Mouse (Mus musculus) NIH3T3 (cell line): ENCODE data around the gene Lalba.
"Not testable (repeated sequence)": the region's sequence is repeated elsewhere in the genome, so short reads cannot be mapped to it uniquely, and the experiment has no call there.

Source experiments
- DNase-seq: peaks from one replicate; pipeline ENCODE4 v3.0.0-alpha.2; 2012; ENCODE audit warnings: low read depth

Lalba gene

DNA sequence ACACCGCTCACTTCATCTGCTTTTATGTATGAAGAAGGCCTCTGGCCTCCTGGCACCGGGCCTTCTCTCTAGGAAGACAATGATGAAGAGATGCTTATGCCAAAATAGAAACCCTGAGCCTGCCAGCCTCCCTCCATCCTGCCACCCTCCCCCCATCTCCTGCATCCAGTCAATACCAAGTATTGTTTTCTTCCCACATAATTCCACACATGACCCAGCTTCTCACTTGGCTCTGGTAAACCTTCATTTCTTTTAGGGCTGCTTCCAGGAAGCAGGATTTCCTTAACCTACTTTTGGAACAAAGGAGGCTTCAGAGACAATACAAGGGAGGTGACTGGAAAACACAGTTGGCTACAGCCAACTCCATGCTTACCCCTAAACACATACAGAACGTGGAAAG is at the start of gene Lalba:
TSS of gene Lalba (minus strand) at position 21 of the 400 bp plus-strand sequence.
- DNase-seq: no peak

GRCm38 (mm10) chr15:98532281-98532680 is 49.8 kb upstream of the Lalba start:
- peak; percentile 85 for DNase-seq

- DNase-seq: peak; percentile 60
Measured at GRCm38 (mm10) chr15:98528066-98528563, 45.6 kb upstream of the Lalba start.

DNA sequence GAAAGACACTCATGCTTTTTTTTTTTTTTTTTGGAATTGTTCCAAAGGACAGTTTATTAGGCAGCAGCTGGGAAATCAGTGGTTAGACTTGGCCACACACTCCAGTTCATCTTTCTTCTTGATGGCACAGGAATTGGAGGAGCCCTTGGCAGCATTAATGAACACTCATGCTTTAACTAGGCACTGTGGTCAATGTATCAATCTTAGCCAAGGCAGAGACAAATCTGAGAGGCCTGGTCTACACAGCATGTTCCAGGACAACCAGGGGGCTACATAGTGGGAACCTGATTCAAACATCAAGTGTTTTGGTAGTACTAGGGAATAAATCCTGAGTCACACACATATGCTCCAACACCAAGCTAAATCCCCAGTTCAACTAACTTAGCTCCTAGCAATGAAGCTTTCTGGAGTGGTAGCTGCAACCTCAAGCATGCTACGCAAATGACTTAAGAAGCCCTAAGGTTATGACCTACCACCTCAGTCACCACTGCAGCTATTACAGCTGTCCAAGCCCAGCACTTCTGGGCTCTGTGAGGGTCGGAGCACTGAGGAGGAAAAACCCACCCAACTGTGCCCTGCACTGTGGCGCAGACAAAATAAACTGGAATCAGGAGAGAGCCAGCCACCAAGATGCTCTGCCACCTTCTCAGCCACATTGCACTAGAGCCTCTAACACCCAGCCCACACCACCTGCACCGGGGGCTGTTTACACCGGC is 44.7 kb upstream of the Lalba start:
- DNase-seq: peak; percentile 67

DNA sequence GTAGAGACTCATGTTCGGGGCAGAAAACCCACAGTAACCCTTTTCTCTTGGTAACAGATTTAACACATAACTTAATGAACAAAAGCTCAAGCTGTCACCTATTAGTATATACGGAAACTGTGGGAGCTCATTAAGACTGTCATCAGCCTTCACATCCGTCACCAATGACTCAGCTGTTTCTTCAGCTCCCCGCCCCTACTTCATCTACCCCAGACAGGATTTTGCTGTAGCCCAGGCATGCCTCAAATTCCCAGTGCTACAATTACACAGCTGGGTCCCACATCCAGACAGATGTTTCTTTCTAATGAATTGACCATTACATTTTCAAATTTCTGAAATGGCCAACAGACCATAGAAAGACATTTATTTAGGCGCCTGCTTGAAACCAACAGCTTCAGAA is 43.5 kb upstream of the Lalba start:
- DNase-seq: peak; percentile 48

DNA sequence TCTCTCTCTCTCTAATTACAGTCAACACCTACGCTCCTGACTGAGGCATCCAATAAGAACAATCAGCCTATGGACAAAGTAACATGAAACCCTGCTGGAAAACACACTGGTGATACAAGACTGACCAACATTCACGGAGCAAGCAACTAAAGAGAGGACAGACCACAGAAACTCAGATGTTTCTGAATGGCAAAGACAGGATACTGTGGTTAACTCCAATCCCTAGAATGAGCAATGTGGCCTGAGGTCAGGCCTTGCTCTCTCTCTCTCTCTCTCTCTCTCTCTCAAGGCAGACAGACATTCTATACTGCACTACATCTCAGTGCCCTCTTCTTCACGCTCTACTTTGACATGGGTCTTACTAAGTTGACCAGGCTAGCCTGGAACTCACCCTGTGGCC is 38.7 kb upstream of the Lalba start:
- no peak for DNase-seq

GRCm38 (mm10) chr15:98517380-98518355 is 35.1 kb upstream of the Lalba start:
- DNase-seq: peak; percentile 74

DNA sequence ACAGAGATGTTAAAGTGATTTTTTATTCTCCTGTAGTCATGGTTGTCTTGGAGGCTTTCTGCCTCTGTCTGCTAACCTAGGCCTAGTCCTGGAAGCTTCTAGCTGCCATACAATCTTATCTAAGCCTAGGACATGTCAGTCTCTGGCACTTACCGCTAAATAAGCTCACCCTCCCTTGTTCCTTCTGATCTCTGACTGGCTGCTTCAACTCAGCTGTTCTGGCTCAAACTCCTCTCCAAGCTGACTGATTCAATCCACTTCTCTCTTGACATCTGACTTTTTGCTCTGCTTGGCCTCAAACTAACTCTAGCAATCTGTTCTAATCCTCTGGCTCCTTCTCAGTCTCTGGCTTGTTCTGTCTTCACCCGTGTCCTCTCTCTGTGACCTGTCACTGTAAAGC is 32.3 kb upstream of the Lalba start:
- DNase-seq: not testable (repeated sequence)

DNA sequence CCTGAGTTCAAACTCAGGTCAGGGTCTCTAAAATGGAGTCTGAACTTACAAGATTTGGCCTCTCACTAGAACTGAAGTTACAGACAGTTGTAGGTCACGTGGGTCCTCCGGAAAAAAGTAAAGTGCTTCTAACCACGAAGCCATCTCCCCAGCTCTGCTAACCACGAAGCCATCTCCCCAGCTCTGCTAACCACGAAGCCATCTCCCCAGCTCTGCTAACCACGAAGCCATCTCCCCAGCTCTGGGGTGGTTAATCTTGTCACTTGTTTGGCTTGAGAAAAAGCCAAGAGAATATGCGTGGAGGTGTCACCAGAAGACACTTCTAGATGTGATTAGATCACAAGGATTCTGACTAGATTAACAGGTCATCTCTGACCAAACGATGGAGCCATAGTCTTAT is 31.6 kb upstream of the Lalba start:
- no peak for DNase-seq

GRCm38 (mm10) chr15:98513676-98514075 is 31.2 kb upstream of the Lalba start:
- DNase-seq: peak; percentile 53

GRCm38 (mm10) chr15:98512799-98513321 is 30.3 kb upstream of the Lalba start:
- DNase-seq: peak; percentile 87

DNA sequence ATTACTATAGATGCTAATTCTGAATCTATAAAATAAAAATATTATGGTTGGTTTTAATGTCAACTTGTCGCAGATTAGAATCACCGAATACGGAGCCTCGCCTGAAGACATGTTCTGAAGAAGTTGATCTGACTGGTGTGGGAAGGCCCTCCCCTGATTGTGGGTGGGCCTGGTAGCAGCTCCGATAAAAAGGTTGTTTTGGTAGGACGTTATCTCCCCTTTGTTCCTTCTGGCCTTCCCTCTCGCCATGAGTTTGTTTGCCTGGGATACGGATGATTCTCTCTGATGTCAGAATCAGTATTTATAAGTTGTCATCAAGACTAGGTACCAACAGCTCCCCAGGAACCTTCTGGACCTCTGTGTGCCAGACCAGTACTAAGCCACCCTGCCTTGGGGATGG is 29.7 kb upstream of the Lalba start:
- DNase-seq: no peak

DNA sequence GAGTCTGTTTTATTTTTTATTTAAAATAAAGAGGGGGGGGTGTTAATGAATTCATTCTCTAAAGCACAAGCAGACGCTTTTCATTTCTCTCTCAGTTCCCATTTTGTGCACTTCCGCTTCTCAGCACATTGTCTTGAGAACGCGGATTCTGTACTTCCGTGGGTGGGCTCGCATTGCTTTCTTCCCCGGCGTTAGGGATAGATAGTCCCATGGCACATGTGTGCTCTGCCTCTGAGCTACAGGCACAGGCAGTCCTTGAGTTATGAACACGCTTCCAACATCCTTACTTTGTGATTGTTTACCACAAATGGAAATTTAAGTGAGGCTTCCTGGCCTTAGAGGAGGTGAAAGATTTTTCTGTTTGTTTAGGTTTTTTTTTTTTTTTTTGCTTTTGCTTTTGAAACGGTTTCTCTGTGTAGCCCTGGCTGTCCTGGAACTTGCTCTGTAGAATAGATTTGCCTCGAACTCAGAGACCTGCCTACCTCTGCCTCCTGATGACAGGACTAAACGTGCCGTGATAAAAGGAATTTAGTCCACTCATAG is 28.9 kb upstream of the Lalba start:
- no peak for DNase-seq

DNA sequence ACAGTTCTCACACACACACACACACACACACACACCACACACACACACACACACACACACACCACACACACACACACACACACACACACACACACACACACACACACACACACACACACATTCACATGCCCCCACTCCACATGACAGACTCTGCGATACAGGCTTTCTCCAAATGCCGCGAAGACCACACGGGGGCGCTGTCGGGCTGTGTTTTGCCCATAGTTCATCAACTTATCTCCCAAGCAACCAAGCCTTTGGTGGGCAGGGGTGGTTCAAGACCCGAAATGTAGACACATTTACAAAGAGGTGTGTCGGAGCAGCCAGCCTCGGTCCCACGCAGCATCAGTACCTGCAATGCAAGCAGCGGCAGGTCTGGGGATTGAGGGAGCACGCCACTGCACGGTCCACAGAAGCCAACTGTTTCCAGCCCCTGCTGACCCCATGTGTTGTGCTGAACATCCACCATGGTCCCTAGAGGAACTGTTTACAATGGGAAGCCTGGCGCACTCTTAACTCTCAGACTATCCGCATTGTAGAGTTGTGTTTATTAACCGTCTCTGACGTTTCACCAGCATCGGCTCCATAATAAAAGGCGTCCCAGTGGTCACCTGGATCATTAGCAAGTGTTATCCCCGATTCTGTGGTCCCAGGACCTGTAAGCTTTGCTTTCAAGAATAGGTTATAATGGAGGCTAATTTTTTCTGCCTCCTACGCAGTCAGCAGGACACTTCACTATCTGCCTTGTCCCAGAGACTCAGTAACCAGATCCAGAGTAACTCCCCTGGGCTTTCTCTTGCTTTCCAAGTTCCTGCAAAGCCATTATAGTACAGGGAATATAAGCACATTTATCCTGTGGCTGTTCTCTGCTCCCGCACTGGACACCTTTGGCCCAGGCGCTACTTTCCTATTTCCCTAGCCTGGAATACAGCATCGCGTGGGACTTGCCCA is 28.2 kb upstream of the Lalba start:
- peak; percentile 89 for DNase-seq

GRCm38 (mm10) chr15:98509387-98509786 is 26.9 kb upstream of the Lalba start:
- no peak for DNase-seq

- DNase-seq: no peak
Measured at GRCm38 (mm10) chr15:98507321-98507720, 24.8 kb upstream of the Lalba start.

DNA sequence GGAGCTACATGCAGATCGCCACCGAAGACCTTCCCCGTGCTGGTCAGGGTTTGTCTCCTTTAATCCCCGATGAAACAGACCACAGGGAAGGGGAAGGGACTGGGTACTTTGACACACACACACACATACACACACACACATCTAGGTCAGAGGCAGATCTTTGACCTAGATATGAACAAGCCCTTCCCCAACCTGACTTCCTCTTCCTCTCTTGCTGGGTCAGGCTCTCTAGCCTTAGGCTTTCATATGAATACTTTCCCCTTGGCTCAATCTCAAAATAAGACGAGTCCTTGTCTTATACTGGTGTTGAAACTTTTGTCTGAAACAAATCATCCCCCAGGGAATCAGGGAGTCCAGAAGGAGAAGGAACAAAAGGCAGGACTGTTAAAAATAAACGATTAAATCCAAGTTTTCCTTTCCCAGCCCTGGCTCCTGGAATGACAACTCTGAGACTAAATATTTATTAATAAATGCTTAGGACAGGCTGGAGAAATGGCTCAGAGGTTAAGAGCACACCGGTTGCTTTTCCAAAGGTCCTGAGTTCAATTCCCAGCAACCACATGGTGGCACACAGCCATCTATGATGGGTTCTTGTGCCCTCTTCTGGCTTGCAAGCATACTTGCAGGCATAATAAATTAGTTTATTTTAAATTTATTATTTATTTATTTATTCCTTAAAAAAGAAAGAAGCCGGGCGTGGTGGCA is 23.9 kb upstream of the Lalba start:
- peak; percentile 49 for DNase-seq

- DNase-seq: peak; percentile 71
Measured at GRCm38 (mm10) chr15:98504514-98504913, 22.0 kb upstream of the Lalba start.

- peak; percentile 56 for DNase-seq
Measured at GRCm38 (mm10) chr15:98503317-98503716, 20.8 kb upstream of the Lalba start.

- DNase-seq: no peak
Measured at GRCm38 (mm10) chr15:98497631-98498030, 15.1 kb upstream of the Lalba start.
